Mouse (Mus musculus) cerebellum, adult 8-10 months (tissue): ENCODE results near the gene Ankdd1b.

Source experiments
- DNase-seq: peaks from one replicate; pipeline ENCODE4 v3.0.0; 2022

Ankdd1b gene

GRCm38 (mm10) chr13:96470957-96471356, at the start of gene Ankdd1b:
TSS of gene Ankdd1b (minus strand) at chr13:96471198.
- no peak for DNase-seq

DNA sequence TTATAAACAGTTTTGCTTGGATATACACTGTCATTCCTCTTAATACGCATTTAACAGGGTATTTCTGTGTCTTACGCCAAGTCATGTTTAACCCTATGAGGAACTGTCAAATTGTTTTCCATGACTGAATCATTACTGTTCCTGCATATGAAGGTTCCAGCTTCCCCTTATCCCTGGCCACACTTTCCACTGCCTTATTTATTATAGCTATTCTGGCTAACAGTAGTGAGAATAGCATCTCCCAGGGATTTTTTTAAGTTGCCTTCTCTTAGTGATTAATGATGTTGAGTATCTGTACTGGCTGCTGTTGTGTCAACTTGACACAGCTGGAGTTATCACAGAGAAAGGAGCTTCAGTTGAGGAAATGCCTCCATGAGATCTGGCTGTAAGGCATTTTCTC, 46.3 kb upstream of the Ankdd1b start:
- no peak for DNase-seq

- DNase-seq = no peak
Observed at GRCm38 (mm10) chr13:96516249-96516648, 45.3 kb upstream of the Ankdd1b start.

DNA sequence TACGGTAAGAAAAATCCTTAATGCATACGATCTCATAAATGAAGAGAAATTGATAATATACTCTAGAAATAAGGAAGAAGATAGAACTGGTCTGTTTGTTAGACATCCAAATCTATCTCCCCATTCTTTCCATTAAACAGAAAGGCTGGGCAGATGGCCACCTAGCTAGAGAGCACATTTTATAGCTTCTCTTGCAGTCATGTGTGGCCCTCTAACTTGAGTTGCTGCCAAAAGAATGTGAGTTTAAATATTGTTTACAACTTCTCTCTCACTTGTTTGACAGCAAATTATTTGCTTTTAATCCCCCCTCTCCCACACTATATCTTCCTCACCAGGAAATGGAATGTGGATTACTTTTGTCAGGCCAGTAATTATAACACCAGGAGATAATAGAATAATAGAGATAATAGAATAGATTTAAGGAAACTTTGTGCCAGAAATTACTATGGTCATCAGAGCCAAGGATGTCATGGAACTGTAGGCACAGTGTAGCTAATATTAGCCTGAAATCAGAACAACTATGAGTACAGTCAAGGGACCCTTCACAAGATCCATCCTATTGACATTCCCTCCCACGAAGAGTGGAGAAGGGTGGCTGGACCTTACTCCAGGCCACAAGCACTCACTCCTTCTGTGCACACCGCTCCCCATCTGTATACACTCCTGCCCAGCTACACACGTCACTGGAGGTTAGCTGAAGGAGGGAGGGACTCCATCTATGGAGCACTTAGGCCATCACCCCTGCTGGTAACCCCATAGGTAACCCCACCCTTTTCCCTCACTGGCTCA, 43.4 kb upstream of the Ankdd1b start:
- no peak for DNase-seq

DNA sequence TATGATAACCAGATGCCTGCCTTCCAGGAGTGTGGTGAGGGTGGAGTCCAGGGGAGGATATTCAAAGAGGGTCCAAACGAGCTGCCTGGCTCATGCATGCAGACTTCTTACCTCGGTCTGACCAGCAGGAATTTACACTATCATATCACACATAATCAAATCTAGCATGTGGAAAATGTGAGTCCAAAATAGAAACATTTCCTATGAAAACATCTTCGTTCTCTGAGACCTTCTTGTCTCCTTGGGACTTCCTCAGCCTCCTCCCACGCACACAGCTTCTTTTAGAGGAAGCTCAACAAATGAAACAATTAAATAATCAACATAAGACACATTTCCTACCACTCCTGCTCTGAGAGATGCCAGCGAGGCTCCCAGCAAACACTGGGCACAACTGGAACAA, 40.9 kb upstream of the Ankdd1b start:
- DNase-seq = no peak

GRCm38 (mm10) chr13:96511262-96511661, 40.3 kb upstream of the Ankdd1b start:
- DNase-seq = no peak

- DNase-seq = no peak
Observed at GRCm38 (mm10) chr13:96510635-96511034, 39.6 kb upstream of the Ankdd1b start.

GRCm38 (mm10) chr13:96507541-96507940, 36.5 kb upstream of the Ankdd1b start:
- DNase-seq = no peak

GRCm38 (mm10) chr13:96506313-96506712, 35.3 kb upstream of the Ankdd1b start:
- no peak for DNase-seq

DNA sequence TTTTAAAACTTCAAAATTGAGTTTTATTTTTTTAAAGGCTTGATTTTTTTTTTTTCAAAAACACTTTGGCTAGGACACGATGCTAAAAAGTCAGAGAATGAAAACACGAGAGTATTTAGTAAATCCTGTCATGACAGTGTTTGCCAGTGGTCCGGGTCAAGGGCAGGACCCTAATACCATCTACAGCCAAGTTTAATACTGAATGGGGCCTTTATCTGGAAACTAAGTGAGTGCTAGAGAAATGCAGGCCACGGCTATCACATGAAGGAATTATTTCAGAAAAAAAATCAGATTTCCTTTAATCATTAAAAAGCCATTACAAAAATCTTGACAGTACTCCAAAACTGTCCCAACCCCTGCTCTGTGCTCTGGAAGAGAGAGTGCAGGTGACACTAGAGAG, 34.7 kb upstream of the Ankdd1b start:
- no peak for DNase-seq

DNA sequence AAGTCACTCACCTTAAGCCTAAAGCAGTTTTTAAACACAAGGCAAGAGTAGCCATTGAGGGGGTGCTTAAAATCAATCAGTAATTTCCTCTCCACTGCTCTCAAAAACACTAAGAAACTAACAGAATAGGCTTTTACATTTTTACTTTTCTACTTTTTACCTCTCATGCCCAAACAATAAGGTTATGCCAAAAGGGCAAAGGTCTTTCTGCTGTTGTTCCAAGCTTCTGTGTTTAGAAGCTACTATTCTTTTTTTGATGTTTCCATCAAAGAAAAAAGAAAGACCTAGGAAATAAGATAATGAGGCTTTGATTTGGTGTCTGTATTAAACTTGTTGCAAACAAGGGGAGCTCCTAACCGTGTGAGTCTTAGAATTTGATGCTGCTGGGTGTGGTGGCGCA, 28.9 kb upstream of the Ankdd1b start:
- DNase-seq = no peak

GRCm38 (mm10) chr13:96496630-96497029, 25.6 kb upstream of the Ankdd1b start:
- no peak for DNase-seq

DNA sequence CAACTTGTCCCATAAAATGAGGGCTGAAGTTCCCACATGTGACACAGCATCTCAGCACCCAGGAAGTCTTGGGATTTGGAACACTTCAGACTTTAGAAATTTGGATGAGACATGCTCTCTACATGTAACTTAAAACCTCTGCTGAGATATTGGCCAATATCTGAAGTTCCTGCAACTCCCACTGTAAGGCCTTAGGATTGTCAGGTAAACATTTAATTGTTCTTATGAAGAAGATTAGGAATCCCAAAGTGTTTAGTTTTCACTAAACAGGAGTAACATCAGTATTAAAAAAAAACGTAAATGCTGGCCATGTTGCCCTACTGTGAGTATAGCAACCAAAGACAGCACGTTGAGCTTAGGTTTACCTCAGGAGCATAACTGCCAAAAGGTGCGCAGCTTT, 19.4 kb upstream of the Ankdd1b start, which contains the start of gene Gm17622:
Gene Gm17622 (plus strand): TSS at position 301 of the 400 bp plus-strand sequence.
- DNase-seq = no peak

DNA sequence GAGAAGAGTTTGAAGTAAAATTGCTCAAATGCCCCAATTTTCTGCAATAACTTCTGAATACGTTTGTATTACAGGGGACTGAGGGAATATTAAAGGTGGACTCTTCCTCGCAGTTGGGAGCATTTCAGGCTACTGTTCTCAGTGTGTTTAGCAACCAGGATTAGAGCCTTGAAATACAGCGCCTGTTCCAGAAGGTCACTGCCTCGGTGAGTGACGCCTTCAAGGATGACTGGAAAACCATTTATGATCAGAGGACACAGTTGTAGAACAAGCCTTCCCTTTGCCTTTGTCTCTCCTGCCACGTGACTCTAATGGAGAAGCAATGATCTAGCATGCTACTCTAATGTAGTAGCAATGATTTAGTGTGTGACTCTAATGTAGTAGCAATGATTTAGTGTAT, 17.0 kb upstream of the Ankdd1b start:
- no peak for DNase-seq

DNA sequence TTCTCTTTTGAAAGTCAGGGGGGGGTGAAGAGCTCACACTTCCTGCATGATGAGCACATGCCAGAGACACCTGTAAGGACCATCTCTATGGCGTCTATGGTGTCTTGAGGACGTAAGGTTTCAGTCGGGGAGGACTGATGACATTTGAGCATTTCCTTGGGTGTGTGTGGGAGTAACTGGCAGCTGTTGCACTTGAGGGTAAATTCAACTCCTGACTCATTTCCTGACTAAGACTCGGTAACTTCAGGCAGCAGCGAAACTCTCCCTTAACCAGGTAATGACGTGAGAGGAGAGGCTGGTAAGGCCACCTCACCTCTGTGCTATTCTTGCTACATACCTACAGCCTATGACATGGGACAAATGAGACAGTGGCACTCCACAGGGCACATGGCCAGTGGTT, 16.2 kb upstream of the Ankdd1b start:
- DNase-seq = no peak

DNA sequence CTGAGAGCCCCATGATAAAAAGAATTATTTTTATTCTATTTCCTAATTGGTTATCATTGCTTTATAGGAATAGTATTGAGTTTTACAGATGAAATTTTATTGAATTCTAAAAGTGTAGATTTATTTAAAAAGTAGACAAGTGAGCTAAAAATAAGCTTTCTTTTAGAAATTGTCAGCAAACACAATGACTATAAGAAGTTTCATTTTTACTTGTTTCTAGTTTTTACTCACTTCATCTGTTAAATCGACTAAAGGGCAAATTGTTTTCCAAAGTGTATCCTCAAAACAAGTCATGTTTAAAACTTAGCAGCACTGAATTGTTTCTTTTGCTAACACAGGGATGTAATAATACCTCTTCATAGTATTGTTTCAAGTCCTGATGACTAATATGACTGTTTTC, 8.0 kb upstream of the Ankdd1b start:
- DNase-seq = no peak

GRCm38 (mm10) chr13:96477226-96477625, 6.2 kb upstream of the Ankdd1b start:
- DNase-seq = no peak

GRCm38 (mm10) chr13:96470556-96470955, 442 bp downstream of the Ankdd1b start:
- no peak for DNase-seq

DNA sequence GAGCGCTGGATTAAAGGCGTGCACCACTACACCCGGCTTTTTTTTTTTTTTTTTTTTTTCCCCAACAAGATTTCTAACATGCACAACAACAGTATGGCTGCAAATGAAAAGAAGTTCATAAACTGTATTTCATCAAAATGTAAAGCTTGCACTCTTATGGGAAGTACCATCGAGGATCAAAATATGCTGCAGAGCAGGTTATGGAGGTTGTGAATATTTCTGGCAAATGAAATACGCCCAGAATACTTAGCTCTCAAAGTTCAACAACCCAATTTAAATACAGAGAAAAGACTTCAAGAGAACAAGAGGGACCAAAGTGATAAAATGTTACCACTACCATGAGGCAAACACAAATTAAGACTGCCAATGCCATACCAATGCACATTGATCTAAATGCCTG, 2.3 kb downstream of the Ankdd1b start:
- no peak for DNase-seq

DNA sequence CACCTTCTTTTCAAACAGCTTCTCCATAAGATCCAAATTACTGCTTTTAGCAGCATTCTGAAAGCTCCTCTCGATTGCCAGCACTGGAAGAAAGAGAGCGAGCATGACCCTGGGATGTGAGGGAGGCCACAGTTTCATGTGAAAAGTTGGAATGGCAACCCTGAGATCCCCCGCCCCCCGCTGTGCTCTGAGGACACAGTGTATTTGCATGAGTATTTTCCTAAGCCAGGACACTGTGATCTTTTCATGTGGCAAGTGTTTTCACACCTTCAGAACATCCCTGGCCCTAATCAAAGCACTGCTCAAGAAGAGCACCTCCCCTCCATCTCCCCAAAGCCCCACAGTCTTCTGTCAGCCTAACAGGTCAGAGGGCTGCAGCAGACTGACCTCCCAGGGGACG, 5.7 kb downstream of the Ankdd1b start:
- no peak for DNase-seq

GRCm38 (mm10) chr13:96462644-96463043, 8.4 kb downstream of the Ankdd1b start:
- DNase-seq = no peak

DNA sequence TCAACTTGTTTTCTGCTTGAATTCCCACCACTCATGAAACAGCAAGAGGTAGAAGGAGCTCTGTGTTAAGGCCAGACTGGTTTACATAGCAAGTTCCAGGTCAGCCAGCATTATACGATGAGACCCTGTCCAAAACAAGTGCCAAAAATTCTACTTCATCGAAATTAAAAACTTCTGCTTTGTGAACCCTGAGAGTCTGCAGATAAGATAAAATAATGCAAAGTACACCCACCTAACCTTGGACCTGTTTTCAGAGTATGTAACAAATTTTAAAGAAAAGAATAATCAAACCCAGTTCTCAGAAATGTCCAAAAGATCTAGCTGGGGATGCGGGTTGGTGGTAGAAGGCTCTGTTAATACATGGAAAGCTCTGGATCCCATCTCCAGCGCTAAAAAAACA, 12.4 kb downstream of the Ankdd1b start:
- DNase-seq = no peak

DNA sequence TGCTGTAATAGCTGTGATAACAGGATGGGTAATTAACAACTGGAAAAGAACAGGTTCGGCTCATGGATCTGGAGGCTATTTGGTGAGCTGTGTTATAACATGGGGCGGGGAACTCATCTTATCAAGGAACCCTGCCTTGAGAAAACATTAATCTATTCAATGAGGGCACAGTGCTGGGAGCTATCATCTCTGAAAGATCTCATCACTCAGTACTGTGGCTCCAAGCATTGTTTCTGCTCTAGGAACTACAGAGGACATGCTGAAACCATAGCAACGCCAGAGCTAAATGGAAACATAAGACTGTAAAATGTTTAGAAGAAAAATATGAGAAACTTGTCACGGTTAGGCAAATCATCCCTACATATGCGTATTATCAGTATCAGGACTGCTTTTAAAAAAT, 13.0 kb downstream of the Ankdd1b start:
- DNase-seq = no peak

GRCm38 (mm10) chr13:96457566-96457965, 13.4 kb downstream of the Ankdd1b start:
- no peak for DNase-seq

DNA sequence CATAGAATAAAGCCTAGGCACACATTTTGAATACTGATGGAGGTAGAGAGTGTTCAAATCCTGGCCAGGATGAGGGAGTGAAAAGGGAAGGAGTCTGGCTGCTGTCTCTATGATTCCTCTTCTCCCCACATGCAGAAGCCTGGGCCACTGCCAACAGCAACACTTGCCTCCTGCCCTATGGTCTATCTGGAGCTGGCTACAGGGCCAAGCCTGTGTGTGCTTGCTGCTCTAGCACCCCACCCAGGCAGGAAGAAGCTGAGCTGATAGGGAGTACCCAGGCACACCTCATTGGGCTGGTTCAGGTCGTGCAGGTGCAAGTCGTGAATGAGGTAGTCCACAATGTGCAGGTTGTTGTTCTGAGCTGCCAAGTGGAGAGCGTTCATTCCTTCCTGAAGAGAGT, 16.7 kb downstream of the Ankdd1b start:
- DNase-seq = no peak
